Mouse (Mus musculus) mouse trophoblast stem cell (cell line): ENCODE data around the gene Ccnyl1.
"Not testable (repeated sequence)": the region's sequence is repeated elsewhere in the genome, so short reads cannot be mapped to it uniquely, and the experiment has no call there.

Experiments used
- in situ Hi-C, 2 experiments: fragments of 300-500 bp; cut with MseI, MboI; formaldehyde crosslinking; loops; 2 replicates in 1 of 2; 3 replicates in 1 of 2; pipeline ENCODE4 v1.15.1; 2025

The Ccnyl1 gene

GRCm38 (mm10) chr1:64690213-64691013, at the start of gene Ccnyl1:
Gene Ccnyl1, plus strand, starts transcription at chr1:64690455.
- in situ Hi-C loops = loop anchor here in 1 of 2 experiments (25.0 kb wide), 1 partner anchor 1028 kb away; no protein-coding TSS in a partner anchor

DNA sequence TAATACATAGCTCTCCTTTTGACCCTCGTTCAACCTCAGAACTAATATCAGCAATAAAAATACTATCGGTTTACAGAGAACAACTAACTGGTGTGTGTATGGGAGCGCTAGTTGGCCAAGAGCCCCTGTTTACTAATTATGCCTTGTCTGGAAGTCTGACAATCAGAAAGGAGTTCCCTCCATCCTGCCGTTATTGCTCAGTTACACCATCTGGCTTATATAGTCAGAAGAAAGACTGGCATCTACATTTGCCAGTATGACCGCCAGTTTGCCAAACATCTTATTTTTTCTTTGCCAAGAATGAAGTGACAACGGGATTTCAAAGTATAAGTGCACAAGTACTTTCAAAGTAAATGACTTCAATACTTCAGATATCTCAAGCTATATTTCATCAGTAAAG, 49.2 kb upstream of the Ccnyl1 start:
- in situ Hi-C loops = no loop called here

GRCm38 (mm10) chr1:64642541-64642940, 47.7 kb upstream of the Ccnyl1 start:
- in situ Hi-C loops = not testable (repeated sequence)

DNA sequence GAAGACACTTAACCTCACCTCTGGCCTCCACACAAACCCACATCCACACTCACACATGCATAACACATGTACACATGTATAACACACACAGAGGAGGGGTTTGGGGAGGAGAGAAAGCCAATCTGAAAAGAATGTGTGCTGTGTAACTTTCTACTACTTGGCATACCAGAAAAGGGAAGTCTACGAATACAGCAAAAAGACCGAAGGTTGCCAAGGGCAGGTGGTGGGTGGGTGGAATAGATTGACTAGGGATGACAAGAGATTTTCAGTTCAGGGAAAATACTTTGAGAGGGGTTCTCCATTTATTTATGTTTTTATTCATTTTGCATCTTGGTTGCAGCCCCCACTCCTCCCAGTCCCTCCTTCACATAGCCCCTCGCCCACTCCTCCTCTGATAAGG, 45.7 kb upstream of the Ccnyl1 start:
- in situ Hi-C loops = no loop called here

DNA sequence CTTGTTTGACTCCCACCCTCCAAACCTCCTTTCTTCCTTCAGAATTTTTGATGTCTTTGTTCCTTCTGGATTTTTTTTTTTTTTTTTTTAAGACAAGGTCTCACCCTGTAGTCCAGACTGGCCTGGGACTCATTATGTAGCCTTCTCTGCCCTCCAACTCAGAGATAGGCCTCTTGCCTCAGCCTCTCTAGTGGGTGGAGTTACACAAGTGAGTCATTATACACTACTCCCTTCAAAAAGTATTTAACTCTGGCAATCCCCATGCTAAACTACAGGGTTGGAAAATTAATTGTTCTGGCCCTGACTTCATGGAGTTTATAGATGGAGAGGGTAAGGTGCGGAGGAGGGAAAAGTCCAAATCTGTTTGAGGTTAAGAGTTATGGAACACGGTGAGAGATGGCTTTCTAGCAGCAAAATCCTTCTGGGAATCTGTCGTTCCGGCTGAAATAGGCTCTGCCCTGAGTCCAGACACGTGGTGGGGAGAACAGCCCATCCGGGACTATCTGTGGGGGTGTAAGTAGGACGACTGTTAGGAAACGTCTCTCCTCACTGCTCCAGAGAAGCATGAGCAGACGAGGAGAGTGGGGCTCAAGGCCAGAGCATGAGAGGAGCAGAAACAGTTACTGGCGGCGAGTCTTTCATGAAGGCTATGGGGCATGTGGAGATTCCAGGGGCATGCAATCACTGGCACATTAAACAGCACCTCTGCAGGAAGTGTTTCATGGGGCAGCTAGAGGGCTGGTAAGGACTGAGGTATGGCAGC, 40.7 kb upstream of the Ccnyl1 start:
- in situ Hi-C loops = no loop called here

- in situ Hi-C loops = no loop called here
These were observed 36.6 kb upstream of the Ccnyl1 start for GRCm38 (mm10) chr1:64653701-64654100.

GRCm38 (mm10) chr1:64655415-64655814, 34.8 kb upstream of the Ccnyl1 start:
- in situ Hi-C loops = no loop called here

- in situ Hi-C loops = no loop called here
These were observed 33.7 kb upstream of the Ccnyl1 start for GRCm38 (mm10) chr1:64656423-64657129.

DNA sequence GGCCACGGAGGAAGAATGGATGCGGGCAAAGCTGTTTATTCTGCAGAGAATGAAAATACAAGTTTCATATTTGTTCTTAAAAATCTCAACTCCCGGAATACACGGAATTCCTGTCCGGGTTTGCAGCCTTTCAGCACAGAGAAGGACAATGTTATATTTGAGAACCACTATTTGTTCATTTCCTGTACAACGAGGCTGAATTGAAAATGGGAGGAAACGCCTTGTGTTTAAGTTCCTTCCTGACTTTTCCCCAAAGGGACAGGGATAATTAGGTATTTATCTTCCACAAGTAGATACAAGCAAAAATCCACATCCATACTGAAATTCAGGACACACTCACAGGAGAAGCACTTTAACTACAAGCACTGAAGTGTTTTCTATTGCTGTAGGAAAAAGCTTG, 31.4 kb upstream of the Ccnyl1 start:
- in situ Hi-C loops = no loop called here

DNA sequence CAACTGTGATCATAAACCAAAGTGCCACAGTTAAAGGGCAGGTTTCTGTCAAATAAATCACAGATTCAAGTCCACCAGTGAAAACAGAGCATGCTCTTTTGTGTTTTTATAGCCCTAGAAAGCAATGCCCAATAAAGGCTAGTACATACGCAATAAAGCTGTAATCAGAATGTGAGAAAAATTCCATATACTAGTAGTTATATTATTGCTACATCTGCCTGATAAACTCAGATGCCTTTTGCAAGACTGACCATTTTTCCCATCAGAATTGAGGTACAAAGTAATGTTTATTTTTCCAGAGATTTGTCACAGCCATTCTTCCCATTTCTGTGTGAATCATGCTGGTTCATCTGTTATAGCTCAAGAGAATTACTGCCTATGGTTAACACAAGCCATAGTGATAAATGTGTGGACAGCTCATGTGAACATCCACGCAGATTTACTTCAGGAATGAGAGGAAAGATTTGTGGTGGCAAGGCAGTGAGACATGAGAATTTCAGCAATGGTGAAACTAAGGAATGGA, 23.1 kb upstream of the Ccnyl1 start:
- in situ Hi-C loops = no loop called here

DNA sequence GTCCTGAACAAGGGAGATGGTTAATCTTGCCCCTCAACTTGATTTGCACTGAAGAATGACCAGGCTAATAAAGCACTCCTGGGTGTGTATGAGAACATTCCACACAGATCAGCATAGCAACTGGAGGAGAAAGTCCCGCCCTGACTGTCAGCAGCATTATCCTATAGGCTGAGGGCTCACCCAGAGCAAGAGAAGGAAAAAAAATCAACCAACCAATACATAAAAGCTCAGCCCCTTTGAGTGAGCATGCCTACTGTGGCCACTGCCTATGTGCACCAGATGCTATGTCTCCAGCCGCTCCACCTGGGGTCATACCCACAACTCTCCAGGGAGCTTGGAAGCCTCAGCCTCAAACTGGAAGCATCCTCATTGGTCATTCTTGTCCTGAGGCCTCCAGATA, 20.8 kb upstream of the Ccnyl1 start:
- in situ Hi-C loops = no loop called here

DNA sequence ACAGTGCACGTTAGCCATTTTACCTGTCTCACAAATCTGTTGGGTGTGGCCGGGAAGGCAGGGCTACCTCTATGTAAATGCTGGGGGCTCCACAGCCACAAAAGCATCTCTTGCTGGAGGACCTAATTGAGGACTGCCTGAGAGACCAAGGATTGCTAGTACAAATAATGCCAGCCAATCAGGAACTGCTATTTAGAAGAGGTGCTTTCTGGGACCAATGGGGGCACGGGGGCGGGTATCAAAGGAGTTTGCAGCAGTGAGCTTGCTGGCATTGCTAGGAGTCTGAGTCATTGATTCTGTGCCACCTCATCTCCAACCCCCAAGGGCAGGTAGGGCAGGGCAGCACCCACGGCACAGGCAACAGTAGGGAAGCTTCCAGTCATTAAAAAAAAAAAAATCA, 16.3 kb upstream of the Ccnyl1 start:
- in situ Hi-C loops = no loop called here

DNA sequence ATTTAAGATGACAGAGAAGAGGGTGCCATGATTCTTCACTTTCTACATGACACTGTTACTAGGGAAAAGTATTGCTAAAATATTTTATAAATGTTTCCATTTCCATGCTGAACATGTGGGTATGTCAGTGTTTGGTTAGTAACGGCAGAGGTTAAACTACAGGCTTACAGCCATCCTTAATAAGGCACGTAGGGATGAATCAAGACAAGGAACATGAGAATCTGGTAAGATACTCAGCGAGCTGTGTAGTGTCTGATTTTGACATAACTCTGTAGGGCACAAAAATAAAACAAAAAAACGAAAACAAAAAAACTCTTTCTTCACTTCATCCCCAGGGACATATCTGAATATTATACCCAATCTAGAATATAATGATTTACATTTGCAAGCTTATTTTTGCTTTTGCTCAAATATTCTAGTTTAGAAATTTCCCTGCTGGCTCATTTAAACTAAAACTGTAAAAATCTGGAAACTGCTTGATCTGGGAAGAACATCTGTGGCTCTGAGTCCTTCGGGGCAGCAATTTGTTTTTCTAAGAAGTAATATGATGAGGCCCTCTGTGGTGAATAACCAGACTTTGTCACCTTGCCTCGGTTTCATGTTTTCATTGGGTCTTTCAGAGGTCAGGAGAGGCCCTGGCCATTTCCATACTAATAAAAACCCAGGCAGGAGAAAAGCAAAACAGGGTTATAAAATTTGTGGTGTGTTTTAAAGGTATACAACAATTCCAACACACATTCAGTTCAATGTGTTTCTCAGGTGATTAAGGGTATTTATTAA, 14.0 kb upstream of the Ccnyl1 start:
- in situ Hi-C loops = loop anchor here in 1 of 2 experiments (25.0 kb wide), 1 partner anchor 1014 kb away; no protein-coding TSS in a partner anchor

- in situ Hi-C loops = loop anchor here in 1 of 2 experiments (25.0 kb wide), 1 partner anchor 1019 kb away; no protein-coding TSS in a partner anchor
These were observed 8.8 kb upstream of the Ccnyl1 start for GRCm38 (mm10) chr1:64681499-64681898.

DNA sequence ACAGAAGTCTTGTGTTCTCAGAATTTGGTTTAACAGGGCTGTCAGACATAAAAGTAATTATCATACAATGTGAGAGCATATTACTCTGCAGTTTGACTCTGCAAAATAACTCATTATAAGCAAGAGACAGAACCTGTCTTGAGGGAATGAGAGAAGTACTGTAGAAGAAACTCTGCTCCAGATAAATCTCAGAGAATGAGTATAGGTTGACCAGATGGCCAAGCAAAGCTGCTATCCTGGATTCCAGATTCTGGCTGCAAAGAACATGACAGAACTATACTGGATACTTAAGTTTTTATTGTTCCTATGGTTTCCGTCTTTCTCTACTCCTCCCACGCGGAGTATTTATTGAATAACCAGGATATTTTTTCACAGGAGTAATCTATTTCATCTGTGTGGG, 7.2 kb upstream of the Ccnyl1 start:
- in situ Hi-C loops = loop anchor here in 1 of 2 experiments (25.0 kb wide), 1 partner anchor 1021 kb away; no protein-coding TSS in a partner anchor

GRCm38 (mm10) chr1:64684440-64684839, 5.8 kb upstream of the Ccnyl1 start:
- in situ Hi-C loops = loop anchor here in 1 of 2 experiments (25.0 kb wide), 1 partner anchor 1022 kb away; no protein-coding TSS in a partner anchor

GRCm38 (mm10) chr1:64688046-64688445, 2.2 kb upstream of the Ccnyl1 start:
- in situ Hi-C loops = loop anchor here in 1 of 2 experiments (25.0 kb wide), 1 partner anchor 1026 kb away; no protein-coding TSS in a partner anchor

GRCm38 (mm10) chr1:64689561-64690212, 568 bp upstream of the Ccnyl1 start:
- in situ Hi-C loops = loop anchor here in 1 of 2 experiments (25.0 kb wide), 1 partner anchor 1027 kb away; no protein-coding TSS in a partner anchor

- in situ Hi-C loops = loop anchor here in 1 of 2 experiments (25.0 kb wide), 1 partner anchor 1029 kb away; no protein-coding TSS in a partner anchor
These were observed 881 bp downstream of the Ccnyl1 start for GRCm38 (mm10) chr1:64691121-64691551.

GRCm38 (mm10) chr1:64691581-64691980, 1.3 kb downstream of the Ccnyl1 start:
- in situ Hi-C loops = loop anchor here in 1 of 2 experiments (25.0 kb wide), 1 partner anchor 1029 kb away; no protein-coding TSS in a partner anchor
